Mouse (Mus musculus) urinary bladder, postnatal 4 days (tissue): ENCODE measurements around the gene Ripor1.

Source experiments
- DNase-seq, 2 experiments: peaks; one replicate each; pipeline ENCODE4 v3.0.0; 2021 to 2022; ENCODE audit warnings: low spot score in 2 of 2

Gene Ripor1

DNA sequence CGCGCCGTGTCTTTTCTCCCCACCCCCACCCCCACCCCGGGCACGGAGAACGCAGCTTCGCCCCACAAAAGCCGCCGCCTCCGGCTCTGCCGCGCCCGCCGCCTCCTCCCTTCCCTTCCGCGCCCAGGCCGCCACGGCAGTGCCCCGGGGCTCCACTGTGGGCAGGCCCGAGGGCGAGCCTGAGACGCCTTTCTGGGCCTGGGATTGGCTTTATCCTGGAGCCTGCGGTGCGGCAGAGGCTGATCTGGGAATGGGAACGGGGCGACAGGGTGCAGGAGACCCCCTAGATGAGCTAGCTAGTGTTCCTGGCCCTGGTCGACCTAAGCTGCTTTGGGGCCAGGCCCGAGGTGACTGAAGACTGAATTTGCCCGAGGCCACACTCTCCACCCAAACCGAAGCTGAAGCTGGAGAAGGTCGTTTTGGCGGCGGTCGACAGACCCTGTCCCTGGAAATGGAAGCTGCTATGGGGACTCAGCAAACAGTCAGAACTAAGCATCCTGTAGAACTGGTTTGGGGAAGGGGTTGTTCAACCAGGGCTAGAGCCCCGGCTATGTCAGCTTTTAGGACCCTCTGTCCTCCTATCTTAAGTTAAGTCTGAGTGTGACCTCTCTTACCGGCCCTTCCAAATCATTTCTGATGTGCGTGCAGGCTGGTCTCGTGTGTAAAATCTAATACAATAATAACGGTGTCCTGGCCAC is 585 bp downstream of the Ripor1 start:
- peak in 1 of 2 experiments; percentile 39 for DNase-seq

DNA sequence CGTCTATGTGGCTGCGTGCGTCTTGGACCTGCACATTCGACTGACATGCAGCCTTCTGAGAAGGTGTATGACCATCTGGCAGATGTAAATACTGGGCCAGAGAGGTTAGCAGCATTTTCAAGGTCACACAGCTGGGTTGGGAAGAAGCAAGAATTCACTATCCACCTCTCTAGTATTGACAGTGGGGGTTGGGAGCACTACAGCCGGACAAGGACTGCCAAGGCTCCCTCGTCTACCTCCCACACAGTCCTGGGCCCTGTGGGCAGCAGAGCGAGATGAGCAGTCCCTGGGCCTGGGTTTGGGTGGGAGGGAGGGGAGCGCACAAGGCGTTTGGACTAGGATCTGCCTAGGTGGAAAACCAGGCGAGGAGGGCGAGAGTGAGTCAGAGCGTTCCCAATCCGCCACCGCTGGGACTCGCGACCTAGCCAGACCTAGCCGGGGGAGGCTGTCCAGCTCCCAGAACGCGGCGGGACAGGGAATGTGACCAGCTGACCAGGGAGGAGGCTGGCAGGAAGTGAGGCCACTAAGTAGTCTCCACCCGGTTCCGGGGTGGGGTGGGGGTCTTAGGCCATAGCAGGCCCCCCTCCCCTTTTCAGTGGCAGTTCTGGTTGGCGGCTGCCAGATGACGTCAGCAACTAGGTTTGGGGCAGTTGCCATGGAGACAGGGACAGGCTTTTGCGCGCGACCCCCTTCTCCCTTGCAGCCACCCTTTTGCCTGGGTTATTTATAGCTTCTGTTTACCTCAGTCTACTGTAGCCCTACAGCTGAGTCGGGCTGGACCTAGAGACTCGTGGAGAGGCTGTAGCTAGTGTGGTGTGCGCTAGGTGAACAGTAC is 1.4 kb downstream of the Ripor1 start:
- DNase-seq = peak; percentile 73 to 77

DNA sequence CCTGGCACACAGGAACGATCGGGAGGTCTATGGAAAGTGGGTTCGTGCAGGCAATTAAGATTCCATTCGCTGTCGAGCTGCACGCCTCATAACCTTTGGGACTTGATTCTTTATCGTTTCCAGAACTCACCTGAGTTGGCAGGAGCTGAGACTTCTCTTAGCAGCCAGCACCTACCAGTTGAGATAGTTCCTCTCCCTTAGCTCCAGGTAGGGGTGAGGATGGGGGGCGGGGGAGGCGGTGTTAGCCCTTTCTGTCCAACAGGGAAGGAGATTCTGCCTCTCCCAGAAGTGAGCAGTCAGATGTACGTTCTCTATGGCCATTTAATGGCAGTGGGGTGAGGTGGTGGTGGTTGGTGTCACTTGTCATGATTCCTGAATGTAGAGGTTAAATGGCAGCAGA is 2.0 kb downstream of the Ripor1 start:
- no peak for DNase-seq

- no peak for DNase-seq
Observed at GRCm38 (mm10) chr8:105607684-105608083, 2.6 kb downstream of the Ripor1 start.

GRCm38 (mm10) chr8:105609355-105609754 is 4.3 kb downstream of the Ripor1 start:
- DNase-seq = no peak

- DNase-seq = no peak
Observed at GRCm38 (mm10) chr8:105609771-105610170, 4.7 kb downstream of the Ripor1 start.

- no peak for DNase-seq
Observed at GRCm38 (mm10) chr8:105611836-105612235, 6.8 kb downstream of the Ripor1 start.

DNA sequence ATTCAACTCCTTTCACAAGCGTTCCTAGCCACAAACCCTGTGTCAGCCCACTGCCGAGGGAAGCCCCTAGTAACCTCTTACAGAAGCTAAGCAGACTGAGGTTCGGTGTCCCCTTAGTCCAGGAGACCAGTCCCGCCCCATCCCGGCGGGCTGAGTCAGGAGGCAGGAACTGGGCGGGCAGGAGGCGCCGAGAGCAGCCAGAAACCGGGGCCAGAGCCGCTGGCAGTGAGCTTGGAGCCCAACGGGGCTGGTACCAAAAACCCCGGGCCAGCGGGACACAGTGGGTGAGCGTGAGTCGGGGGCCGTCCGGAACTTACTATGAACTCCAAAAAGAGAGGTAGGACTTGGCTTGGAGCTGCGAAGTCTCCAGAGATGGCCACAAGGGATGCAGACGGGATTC is 8.0 kb downstream of the Ripor1 start:
- peak in 1 of 2 experiments; percentile 22 for DNase-seq

DNA sequence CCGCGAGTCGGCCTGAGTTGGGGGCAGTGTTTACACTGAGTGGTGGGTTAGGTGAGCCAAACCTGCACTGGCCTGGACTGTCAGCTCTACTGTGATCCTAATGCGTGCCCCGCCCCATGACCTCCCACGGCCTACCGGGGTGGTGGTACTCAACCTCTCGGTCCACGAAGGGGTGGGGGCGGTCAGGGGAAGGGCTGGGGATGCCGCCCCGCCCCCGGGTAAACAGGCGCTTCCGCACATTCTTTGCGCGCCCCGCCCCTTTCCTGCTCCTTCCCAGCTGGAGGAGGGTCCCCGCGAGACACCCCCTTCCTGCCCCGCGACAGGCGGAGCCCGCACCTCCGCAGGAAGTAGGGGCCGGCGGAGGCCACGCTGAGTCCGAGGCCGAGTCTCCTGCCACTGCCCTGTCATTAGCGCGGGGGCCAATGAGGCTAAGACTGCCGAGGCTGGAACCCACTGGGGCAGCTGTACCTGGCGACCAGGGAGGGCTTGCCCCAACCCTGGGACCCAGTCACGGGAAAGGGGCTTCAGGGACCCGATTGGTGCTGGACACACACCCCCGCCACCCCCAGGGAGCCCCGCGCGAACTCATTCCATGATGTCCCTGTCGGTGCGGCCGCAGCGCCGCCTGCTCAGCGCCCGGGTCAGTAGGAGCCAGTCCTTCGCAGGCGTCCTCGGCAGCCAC is 8.9 kb downstream of the Ripor1 start:
- DNase-seq = peak in 1 of 2 experiments; percentile 62

- DNase-seq = no peak
Observed at GRCm38 (mm10) chr8:105615942-105616341, 10.9 kb downstream of the Ripor1 start.

- no peak for DNase-seq
Observed at GRCm38 (mm10) chr8:105617451-105618278, 12.6 kb downstream of the Ripor1 start.

- DNase-seq = no peak
Observed at GRCm38 (mm10) chr8:105618279-105618634, 13.2 kb downstream of the Ripor1 start.

DNA sequence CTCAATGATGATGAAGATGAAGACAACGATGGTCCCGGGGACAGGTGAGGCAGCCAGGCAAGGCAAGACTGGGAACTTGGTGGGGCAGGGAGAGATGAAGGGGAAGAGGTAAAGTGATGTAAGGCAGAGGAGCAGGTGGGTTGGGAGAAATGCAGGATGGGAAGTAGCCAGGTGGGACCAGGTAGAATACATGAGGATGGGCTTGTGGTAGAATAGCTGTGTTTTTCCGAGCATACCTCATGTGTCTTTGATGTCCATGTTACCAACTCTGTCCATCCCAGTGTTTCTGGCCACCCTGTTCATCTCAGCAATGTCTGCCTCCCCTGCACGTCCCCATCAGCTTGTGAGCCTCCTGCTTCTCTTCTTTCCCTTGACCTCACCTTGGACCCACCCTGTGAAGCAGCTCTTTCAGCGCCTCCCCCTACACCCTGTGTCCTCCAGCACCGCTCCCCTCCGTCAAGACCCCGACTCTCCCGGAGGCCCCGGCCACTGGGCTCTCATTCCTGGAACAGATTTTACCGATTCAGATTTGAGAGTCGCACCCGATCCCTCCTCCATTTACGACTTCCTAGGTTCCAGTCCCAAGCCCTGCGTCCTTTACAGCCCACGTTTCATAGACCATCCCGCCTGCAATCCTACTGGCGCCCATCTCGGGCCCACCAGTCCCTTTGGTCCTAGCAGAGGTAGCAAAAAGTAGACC is 14.0 kb downstream of the Ripor1 start:
- no peak for DNase-seq

- no peak for DNase-seq
Observed at GRCm38 (mm10) chr8:105620211-105620610, 15.2 kb downstream of the Ripor1 start.

DNA sequence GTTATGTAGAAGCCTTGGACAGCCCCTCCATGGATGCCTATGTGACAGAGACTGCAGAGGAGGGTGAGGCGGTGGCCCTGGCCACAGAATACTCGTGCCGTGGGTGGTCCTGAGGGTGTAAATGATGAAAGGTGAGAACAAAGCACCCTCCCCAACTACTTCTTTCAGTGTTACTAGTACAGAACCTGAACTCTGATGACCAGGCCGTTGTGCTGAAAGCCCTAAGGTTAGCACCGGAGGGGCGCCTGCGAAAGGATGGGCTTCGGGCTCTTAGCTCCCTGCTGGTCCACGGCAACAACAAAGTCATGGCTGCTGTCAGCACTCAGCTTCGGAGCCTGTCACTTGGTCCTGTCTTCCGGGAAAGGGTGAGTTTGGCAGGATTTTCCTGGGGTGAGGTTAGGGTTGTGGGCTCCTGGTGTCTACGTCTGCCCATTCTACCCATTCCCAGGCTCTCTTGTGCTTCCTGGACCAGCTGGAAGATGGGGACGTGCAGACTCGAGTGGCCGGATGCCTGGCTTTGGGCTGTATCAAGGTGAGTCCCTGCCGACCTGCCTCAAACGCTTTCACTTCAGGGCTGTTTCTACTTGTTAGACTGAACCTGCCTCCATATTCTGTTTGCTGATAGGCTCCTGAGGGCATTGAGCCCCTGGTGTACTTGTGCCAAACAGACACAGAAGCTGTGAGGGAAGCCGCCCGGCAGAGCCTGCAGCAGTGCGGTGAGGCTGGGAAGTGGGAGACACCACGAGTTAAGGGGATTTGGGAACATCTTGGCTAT is 16.1 kb downstream of the Ripor1 start:
- no peak for DNase-seq

- no peak for DNase-seq
Observed at GRCm38 (mm10) chr8:105621841-105622240, 16.8 kb downstream of the Ripor1 start.

DNA sequence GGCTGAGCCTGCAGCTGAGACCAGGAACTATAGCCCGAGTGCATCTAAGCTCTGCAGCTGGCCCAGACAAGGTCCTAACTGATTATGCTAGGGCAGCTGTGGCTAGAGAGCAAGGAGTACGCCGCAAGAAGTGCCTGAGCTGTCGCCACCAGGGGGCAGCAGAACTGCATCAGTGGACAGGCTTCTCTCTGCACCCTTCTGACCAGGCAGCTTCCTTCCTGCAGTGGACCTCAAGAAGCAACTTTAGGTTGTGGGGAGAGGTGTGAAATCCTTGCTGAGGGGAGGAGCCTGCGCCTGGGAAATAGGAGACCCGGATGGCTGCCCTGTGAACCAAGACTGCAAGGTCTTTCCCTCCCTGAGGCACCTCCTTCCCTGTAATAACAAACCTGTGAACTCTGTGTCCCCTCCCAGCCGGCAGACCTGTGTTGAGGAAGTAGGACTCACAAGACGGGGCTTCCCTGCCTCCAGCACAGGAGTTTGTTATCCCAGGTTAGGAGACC is 17.4 kb downstream of the Ripor1 start:
- peak; percentile 87 to 95 for DNase-seq

- no peak for DNase-seq
Observed at GRCm38 (mm10) chr8:105623118-105623517, 18.1 kb downstream of the Ripor1 start.

GRCm38 (mm10) chr8:105623679-105624245 is 18.7 kb downstream of the Ripor1 start:
- DNase-seq = no peak

GRCm38 (mm10) chr8:105624401-105624800 is 19.3 kb downstream of the Ripor1 start:
- no peak for DNase-seq
